Mouse (Mus musculus): ENCODE results near the gene Pcmtd2.
"Not testable (repeated sequence)": the region's sequence is repeated elsewhere in the genome, so short reads cannot be mapped to it uniquely, and the experiment has no call there.

Pcmtd2 gene

DNA sequence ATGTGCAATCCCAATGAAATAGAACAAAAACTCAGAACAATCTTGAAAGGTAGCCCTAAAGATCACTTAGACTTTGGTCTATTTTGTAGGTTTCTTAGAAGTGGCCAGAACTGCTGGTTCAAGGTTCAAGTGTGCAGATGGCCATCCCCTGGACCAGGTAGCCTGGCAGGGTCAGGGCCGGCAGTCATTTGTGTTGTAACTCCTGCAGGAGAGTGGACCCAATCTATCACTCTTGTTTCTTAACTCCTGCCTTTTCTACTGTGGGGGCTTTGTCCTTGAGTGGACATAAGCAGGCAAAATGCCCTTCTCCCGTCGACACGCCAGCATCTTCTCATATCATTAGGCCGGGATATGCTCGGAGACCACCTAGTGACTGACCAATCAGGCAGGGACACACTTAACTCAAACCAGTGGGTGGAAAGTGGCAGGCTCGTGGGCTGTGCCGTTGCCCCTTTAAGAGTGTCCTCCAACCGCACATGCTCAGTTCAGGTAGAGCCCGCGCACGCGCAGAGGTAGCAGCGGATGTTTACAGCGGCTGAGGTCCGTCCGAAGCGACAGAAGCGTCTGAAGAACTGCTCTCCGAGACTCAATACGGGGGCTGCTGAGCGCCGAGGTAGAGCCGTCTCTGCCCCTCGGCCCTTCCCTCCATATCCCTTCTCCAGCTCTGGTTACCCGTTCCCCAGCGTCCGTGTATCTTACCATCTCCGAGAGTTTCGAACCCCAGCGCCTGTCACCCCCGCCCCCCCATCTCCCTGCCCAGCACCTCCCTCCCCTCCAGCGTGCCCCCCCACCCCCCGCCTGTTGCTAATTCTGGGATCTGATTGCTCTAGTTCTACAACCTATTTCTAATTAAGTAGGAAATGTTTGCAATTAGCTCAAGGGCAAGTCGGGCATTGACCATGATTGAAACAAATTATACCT is at the start of gene Pcmtd2:
TSS of gene Pcmtd2 (plus strand) at position 483 of the 921 bp plus-strand sequence.
- peak; percentile 99 for ATAC-seq (ENCODE audit: low TSS enrichment)

DNA sequence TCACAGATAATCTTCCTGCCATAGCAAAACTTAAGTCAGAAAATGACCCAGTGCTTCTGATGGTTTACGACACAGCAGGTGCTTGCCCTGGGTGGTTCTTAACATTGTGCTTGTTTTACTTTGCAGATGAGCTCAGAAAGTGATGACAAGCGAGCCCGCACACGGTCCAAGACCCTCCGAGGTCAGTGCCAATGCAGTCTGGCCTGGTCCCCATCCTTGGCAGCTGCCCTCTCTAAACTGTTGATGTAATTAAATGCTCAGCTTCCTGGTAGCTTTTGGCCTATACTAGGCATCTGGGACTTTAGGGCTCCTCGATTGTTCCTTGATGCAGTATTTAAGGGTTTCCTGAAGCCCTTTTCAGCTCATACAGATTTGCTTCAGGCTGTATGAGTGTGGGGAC is 48.3 kb upstream of the Pcmtd2 start:
- ATAC-seq (ENCODE audit: low TSS enrichment): no peak

DNA sequence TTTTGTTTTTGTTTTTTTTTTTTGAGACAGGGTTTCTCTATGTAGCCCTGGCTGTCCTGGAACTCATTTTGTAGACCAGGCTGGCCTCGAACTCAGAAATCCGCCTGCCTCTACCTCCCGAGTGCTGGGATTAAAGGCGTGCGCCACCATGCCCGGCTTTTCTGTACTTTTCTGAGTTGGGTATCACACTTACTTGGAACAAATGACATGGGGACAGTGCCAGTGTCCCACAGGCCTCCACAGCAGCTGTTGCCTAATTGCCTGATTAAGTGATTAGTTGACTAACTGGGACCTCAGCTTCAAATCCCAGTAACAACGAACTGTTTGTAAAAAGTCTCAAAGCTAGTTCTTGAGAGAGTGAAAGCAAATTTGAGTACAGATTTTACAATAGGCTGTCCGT is 44.5 kb upstream of the Pcmtd2 start:
- ATAC-seq (ENCODE audit: low TSS enrichment): not testable (repeated sequence)

GRCm38 (mm10) chr2:181795641-181796130 is 42.0 kb upstream of the Pcmtd2 start:
- no peak for ATAC-seq (ENCODE audit: low TSS enrichment)

GRCm38 (mm10) chr2:181797672-181798071 is 40.0 kb upstream of the Pcmtd2 start:
- no peak for ATAC-seq (ENCODE audit: low TSS enrichment)

GRCm38 (mm10) chr2:181829032-181829650 is 8.5 kb upstream of the Pcmtd2 start:
- ATAC-seq (ENCODE audit: low TSS enrichment): no peak

DNA sequence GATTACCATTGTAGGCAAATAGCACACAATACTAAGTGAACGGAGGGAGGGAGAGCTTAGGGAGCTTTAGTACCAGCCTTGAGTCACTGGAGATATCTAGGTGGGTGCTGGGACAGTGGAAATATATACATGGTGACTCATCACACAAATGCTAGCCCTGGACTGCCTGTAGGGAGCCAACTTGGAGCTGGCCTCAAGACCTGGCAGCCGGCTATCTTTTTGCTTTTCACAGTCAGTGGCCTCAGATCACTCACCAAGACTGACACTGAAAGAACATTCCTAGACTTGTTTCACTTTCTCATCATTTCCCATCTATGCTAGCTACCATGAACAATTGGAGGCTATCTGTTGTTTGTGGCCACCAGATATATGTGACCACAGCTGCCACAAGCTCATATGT is 4.9 kb upstream of the Pcmtd2 start:
- ATAC-seq (ENCODE audit: low TSS enrichment): no peak

GRCm38 (mm10) chr2:181838293-181838680 is 633 bp downstream of the Pcmtd2 start:
- ATAC-seq (ENCODE audit: low TSS enrichment): no peak

DNA sequence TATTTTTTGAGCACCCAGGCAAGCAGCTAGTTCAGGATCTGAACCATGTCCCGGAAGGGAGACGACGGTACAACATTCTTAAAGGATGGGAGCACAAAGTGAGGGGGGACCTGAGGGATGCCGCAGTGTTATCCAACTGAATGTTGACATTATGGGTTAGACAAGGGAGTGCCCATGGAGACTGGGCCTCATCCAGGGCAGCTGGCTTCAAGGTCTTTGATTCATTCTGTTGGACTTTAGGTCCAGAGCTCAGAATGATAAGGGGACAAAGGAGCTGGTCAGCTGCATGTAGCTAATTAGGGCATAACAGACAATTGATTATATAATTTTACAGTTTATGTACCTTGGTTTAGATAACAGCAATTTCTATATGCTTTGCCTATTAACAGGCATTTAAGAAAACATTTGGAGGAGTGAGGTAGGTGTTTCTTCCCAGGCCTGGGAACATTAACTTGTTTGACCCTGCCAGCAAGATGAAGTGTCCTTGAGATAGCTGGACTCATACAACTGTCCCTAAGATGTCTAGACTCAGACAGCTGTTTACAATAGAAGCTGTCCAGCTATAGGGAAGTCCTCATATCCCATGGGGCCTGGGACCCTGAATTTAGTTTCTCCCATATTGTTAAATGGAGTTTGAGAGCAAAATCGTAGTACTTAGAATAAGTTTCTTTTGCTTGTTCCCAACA is 8.2 kb downstream of the Pcmtd2 start:
- no peak for ATAC-seq (ENCODE audit: low TSS enrichment)

- peak; percentile 99 for ATAC-seq (ENCODE audit: low TSS enrichment)
These were observed 26.3 kb downstream of the Pcmtd2 start, which contains the start of gene Polr3k for GRCm38 (mm10) chr2:181863791-181864535. Gene Polr3k, plus strand, starts transcription at chr2:181864337.

DNA sequence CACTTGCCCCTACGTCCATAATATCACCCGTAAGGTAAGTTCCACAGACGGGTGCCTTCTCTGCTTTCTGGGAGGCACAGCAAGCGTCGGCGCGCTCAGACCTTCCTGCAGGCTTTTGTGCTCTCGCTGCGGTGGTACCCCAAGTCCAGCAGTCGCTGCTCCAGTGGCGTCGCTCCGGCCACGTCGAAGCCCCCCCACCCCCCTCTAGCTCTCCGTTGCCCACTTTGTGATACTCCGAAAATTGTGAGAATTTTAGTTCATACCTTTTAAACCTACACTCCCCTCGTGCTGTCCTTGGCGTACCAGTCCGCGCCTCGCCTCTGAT is 26.8 kb downstream of the Pcmtd2 start:
- no peak for ATAC-seq (ENCODE audit: low TSS enrichment)

- ATAC-seq (ENCODE audit: low TSS enrichment): no peak
These were observed 29.3 kb downstream of the Pcmtd2 start for GRCm38 (mm10) chr2:181866931-181867330.

- no peak for ATAC-seq (ENCODE audit: low TSS enrichment)
These were observed 33.4 kb downstream of the Pcmtd2 start for GRCm38 (mm10) chr2:181871039-181871438.

DNA sequence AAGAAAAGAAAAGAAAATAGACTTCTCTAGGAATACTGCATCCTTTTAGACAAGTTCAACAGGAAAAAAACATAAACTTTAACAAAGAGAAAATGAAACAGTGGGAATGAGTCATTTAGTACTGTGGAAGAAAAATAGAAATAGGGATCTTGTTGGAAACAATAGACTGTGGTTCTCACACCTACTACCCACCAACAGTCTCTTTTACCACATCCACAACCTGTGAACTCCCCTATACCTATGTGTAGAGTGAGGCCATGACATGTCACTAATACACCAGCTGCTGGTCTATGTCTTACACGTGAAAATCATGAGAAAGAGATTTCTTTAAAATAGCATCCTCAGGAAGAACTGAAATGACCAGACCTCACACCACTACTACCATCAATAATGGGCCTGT is 41.2 kb downstream of the Pcmtd2 start:
- no peak for ATAC-seq (ENCODE audit: low TSS enrichment)

DNA sequence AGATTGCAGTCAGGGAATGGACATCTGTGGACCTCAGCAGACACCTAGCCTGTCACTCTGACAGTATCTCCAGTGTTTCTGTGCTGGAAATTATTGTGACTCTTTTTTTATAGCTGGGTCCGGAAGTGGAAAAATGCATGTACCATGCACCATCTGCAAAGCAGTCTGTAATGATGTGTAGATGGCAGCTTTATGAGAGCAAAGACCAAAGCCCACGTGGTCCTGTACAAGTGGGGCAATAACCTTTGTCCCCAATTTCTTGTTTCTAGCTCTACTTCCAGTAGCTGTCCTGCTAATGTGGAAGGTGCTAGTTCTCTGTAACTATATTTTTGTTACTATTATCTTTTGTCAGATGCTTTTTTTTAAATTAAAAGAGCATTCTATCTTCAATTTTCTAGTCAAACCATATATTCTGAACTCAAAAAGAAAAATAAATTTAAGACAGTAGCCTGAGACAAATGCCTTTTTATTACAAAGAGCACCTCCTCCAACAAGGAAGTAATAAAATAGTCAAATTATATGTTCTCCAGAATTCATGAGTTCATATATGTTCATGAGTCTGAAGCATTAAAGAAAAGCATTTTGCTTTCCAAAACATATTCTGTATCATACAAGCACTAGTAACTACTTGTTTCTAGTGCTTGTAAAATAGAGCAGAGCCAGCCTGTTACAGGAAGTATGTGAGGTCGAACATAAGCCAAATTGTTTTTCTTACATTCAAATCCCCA is 45.5 kb downstream of the Pcmtd2 start:
- no peak for ATAC-seq (ENCODE audit: low TSS enrichment)

Data from frontal cortex, adult (tissue).